Mouse (Mus musculus) limb, embryonic 11.5 days (tissue): ENCODE measurements around the gene Nxph3. TPM values are rescaled to one million over a fixed set of nuclear protein-coding genes. Genes with fewer than 3 reads are reported as not detected.
"Not testable (repeated sequence)": the region's sequence is repeated elsewhere in the genome, so short reads cannot be mapped to it uniquely, and the experiment has no call there.

Experiments
- ATAC-seq: fragments of 200-750 bp; cut with Nextera tagmentation; 2 replicates; pipeline ENCODE4 v1.8.0; 2017; ENCODE audit warnings: low read depth; ENCODE audit not compliant: insufficient number of reproducible peaks, low FRiP score, low TSS enrichment
- DNase-seq: peaks from one replicate; pipeline ENCODE4 v3.0.0-alpha.2; 2015; ENCODE audit warnings: low spot score
- H3K27ac ChIP-seq: fragments of 300-500 bp; sonication (generic); replicated peaks from 2 replicates; pipeline ENCODE4 v1.5.1; 2014; ENCODE audit warnings: low read depth, mild to moderate bottlenecking, low read length
- H3K27me3 ChIP-seq: fragments of 300-500 bp; sonication (generic); 2 replicates; pipeline ENCODE4 v1.6.1; 2014; ENCODE audit warnings: mild to moderate bottlenecking, low read length, mixed read lengths; ENCODE audit not compliant: control insufficient read depth, insufficient read depth
- H3K36me3 ChIP-seq: fragments of 300-500 bp; sonication (generic); 2 replicates; pipeline ENCODE4 v1.6.1; 2014; ENCODE audit warnings: mild to moderate bottlenecking, low read length, moderate library complexity, mixed read lengths; ENCODE audit not compliant: control insufficient read depth, insufficient read depth
- H3K4me1 ChIP-seq: fragments of 300-500 bp; sonication (generic); 2 replicates; pipeline ENCODE4 v1.6.1; 2014; ENCODE audit warnings: low read length, mixed read lengths; ENCODE audit not compliant: control insufficient read depth, insufficient read depth
- H3K4me2 ChIP-seq: fragments of 300-500 bp; sonication (generic); 2 replicates; pipeline ENCODE4 v1.6.1; 2014; ENCODE audit warnings: low read depth, mild to moderate bottlenecking, moderate library complexity; ENCODE audit not compliant: severe bottlenecking
- H3K4me3 ChIP-seq: fragments of 300-500 bp; sonication (generic); 2 replicates; pipeline ENCODE4 v1.5.1; 2014; ENCODE audit warnings: low read depth, low read length
- H3K9ac ChIP-seq: fragments of 300-500 bp; sonication (generic); 2 replicates; pipeline ENCODE4 v1.6.1; 2014; ENCODE audit warnings: mild to moderate bottlenecking, low read length
- H3K9me3 ChIP-seq: fragments of 300-500 bp; sonication (generic); 2 replicates; pipeline ENCODE4 v1.6.1; 2016; ENCODE audit warnings: low read length; ENCODE audit not compliant: control insufficient read depth
- WGBS: fragments of 180-500 bp; shearing (Covaris S2); extraction: QIAGEN DNeasy Blood & Tissue Kit; methylation state at CpG from one replicate; pipeline ENCODE4 v1.1.7; 2014; 5-methylcytosine and 5-hydroxymethylcytosine counted together
- polyA plus RNA-seq: library from polyadenylated mRNA; unstranded; fragments of >200 nt; fragmentation: Nextera tagmentation; extraction: Ambion mirVana; gene quantifications from 2 replicates; pipeline ENCODE4 v1.2.1, GENCODE M21; 2014

Nxph3 gene
- polyA plus RNA-seq, 1 experiment from 2014 or later = 1.5 TPM

DNA sequence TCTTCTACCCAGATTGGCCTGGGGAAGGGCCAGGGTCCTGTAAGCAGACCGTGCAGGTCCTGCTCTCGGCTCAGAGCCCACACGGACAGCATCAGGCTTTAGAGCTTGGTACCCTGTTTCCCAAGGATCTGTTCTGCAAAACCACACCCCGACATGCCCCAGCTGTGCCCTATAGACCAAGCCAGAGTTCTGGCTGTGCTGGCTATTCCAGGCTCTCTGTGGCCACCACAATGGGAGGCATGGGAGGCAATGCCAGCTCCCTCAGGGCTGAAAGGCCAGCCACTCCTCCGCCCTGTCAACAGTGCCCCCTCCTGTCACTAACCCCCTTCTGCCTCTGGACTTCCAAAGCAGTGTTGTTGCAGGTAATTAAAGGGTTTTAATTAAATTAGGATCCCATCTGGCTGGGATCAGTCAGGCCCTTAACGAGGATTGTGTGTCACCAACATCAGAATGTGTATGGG is 10.1 kb downstream of the Nxph3 start:
- Histone ChIP-seq H3K4me3 (no peak overlapping the region), H3K27ac (no peak overlapping the region), H3K4me1 (no peaks in the 10 kb centered on the region), H3K9me3 (no peaks in the 10 kb centered on the region), H3K4me2 (no peak overlapping the region), H3K27me3 (no peaks in the 10 kb centered on the region), H3K9ac (no peak overlapping the region), H3K36me3 (no peaks in the 10 kb centered on the region)
- ATAC-seq (no peak), DNase-seq (no peak)
- WGBS = 72% methylated on average over 6 of the region's 6 CpGs

DNA sequence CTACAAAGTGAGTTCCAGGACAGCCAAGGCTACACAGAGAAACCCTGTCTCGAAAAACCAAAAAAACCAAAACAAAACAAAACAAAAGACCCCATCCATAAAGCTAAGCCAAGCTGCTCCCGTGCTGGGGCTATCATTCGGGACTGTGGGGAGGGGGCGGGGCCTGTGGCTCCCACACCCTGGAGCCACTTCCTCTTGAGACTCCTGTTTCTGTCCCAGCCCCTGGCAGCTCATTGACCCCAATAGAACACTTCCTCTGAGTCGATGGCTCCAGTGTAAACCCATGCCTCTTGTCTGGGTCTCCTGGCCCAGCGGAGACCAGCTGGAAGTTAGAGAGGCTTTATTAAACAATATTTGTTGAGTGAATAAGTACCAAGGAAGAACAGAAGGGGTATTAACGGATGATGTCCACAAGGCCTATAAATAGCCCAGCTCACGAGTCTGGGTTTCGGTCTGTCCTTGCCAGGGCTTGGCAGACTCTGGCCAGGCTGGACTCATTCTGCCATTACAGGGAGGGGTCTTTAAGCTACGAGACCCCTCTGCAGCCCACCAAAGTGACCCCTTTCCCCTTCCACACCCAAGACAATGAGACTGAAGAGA is 10.7 kb downstream of the Nxph3 start:
- Histone ChIP-seq H3K36me3 (no peaks in the 10 kb centered on the region), H3K9me3 (no peaks in the 10 kb centered on the region), H3K9ac (no peak overlapping the region), H3K4me1 (no peaks in the 10 kb centered on the region), H3K27me3 (no peaks in the 10 kb centered on the region), H3K4me3 (no peak overlapping the region), H3K27ac (no peak overlapping the region), H3K4me2 (no peak overlapping the region)
- ATAC-seq (no peak), DNase-seq (no peak)
- 70% methylated on average over 10 of the region's 10 CpGs for WGBS

DNA sequence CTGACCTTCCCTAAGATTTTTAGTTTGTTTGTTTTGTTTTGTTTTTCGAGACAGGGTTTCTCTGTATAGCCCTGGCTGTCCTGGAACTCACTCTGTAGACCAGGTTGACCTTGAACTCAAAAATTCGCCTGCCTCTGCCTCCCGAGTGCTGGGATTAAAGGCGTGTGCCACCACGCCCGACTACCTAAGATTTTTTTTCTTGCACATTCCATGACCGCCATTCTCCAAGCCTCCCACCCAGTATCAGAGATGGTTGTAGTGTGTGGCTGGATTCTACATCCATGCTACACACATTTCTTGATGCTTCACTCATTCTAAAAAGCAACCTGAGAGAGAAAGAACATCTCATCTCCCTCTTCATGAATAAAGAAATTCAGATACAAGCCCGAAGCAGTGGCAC is 12.5 kb downstream of the Nxph3 start:
- not testable (repeated sequence) for DNase-seq, H3K4me3 ChIP-seq, H3K9ac ChIP-seq, H3K27ac ChIP-seq, H3K4me1 ChIP-seq, H3K27me3 ChIP-seq, H3K4me2 ChIP-seq, H3K9me3 ChIP-seq, ATAC-seq, H3K36me3 ChIP-seq
- WGBS = 85% methylated on average over 8 of the region's 8 CpGs

DNA sequence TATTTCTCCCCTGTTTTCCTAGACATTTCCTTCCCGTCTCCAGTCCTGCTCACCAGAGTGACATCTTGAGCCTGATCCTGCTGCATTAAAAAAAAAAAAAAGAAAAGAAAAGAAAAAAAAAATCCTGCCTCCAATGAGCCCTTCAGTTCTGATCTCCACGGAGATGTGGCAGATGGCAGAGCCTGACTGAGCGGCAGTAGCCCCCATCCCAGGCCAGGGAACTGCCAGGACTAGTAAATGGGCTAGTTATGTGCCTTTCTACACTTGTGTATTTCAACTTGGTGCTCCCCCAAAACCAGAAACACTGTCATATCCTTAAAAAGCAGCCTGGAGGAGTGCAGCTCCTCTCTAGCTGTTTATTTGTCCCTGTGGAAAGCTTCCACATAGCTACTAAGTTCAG is 13.5 kb downstream of the Nxph3 start:
- ATAC-seq (no peak), DNase-seq (no peak)
- Histone ChIP-seq H3K9ac (no peak overlapping the region), H3K27ac (no peak overlapping the region), H3K4me3 (no peak overlapping the region), H3K4me1 (no peaks in the 10 kb centered on the region), H3K36me3 (no peaks in the 10 kb centered on the region; the same call in 1 of the 2 replicates), H3K9me3 (no peaks in the 10 kb centered on the region), H3K27me3 (no peaks in the 10 kb centered on the region), H3K4me2 (no peak overlapping the region)
- WGBS = 62% methylated on average over 3 of the region's 3 CpGs

DNA sequence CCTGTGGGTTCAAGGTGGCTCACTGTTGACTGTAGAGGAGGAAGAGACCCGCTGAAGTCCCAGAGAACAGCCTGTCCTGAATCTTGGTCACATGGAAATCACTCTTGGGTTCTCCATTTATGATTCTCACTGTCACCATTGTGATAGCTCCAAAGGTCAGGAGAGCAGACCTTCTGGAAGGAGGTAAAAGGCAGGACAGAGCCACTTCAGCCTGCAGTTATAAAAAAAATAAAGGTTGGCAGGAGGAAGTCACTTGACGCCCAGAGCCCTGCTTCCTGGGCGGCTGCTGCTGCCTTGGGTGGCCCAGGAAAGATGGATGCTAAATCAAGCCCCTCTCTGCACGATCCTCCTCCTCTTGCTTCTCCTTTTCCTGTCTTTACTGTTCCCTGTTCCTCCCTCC is 14.0 kb downstream of the Nxph3 start:
- Histone ChIP-seq H3K9me3 (no peaks in the 10 kb centered on the region), H3K27ac (no peak overlapping the region), H3K4me1 (no peaks in the 10 kb centered on the region), H3K27me3 (no peaks in the 10 kb centered on the region), H3K36me3 (no peaks in the 10 kb centered on the region; the same call in 1 of the 2 replicates), H3K4me3 (no peak overlapping the region), H3K9ac (no peak overlapping the region), H3K4me2 (no peak overlapping the region)
- WGBS = 45% methylated on average over 4 of the region's 4 CpGs
- DNase-seq (no peak), ATAC-seq (no peak)

DNA sequence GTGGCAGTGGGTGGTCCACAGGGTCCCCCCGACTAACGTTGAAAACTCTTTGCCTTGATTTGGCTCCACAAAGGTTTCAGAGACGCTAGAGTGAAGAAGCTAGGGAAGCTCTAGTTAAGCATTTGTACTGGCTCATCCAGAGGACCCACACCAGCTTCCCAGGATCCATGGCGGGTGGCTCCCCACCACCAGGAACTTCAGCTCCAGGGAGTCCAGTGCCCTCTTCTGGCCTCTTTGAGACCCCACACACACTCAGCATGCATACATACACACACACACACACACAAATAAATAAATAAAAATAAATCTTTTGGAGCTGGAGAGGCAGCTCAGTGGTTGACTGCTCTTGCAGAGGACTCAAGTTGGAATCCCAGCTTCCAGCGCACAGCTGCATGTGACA is 16.4 kb downstream of the Nxph3 start:
- no peaks in the 10 kb centered on the region for H3K27me3 ChIP-seq
- no peak overlapping the region for H3K4me2 ChIP-seq
- no peak for ATAC-seq
- H3K9me3 ChIP-seq = no peaks in the 10 kb centered on the region
- WGBS = 85% methylated on average over 5 of the region's 5 CpGs
- H3K36me3 ChIP-seq = peaks cover 2% of the 10 kb centered on the region; the same call in 1 of the 2 replicates
- no peaks in the 10 kb centered on the region for H3K4me1 ChIP-seq
- no peak overlapping the region for H3K4me3 ChIP-seq
- H3K9ac ChIP-seq = no peak overlapping the region
- H3K27ac ChIP-seq = no peak overlapping the region
- no peak for DNase-seq

DNA sequence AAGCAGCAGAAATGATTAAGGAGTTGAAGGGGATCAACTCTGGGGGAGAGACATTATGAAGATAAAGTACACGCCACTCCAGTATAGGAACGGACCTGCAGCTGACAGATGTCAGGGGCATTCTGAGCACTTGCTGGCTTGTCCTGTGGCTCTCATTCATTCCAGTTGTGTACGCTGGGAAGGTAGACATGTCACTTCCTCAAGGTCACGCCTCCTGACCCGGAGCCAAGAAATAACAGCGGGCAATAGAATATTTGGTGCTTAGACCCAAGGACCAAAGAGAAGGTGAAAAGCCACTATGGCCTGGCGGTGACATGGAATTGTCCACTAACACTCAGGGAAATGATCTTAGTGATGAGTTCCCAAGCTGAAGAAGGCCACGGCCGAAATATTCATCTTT is 18.5 kb downstream of the Nxph3 start:
- ATAC-seq (no peak), DNase-seq (no peak)
- H3K4me3 ChIP-seq = no peak overlapping the region
- H3K27ac ChIP-seq = no peak overlapping the region
- H3K9ac ChIP-seq = no peak overlapping the region
- no peak overlapping the region for H3K4me2 ChIP-seq
- no peaks in the 10 kb centered on the region for H3K27me3 ChIP-seq
- no peaks in the 10 kb centered on the region for H3K4me1 ChIP-seq
- no peaks in the 10 kb centered on the region for H3K9me3 ChIP-seq
- 91% methylated on average over 9 of the region's 9 CpGs for WGBS
- peaks cover 5% of the 10 kb centered on the region; the same call in 1 of the 2 replicates for H3K36me3 ChIP-seq

DNA sequence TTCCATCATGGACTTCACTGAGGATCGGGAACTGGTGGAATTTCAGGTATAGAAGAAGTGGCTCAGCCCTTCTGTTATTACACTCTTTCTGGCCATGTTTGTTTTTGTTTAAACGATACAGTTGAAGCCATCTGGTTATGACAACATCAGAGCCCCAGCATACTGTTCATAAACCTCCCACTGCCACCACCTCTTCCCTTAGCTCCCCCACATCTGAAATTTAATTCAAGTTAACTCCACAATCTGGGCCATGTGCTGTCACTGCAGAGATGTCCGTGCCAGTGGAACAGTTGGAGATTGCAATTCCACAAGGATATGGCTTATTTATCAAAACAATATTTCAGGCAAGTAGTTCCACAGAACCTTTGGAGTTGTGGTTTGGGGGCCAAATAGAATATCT is 20.0 kb downstream of the Nxph3 start:
- Histone ChIP-seq H3K36me3 (peaks cover 5% of the 10 kb centered on the region; the same call in 1 of the 2 replicates), H3K9me3 (no peaks in the 10 kb centered on the region), H3K27ac (no peak overlapping the region), H3K4me2 (no peak overlapping the region), H3K4me3 (no peak overlapping the region), H3K9ac (no peak overlapping the region), H3K27me3 (no peaks in the 10 kb centered on the region), H3K4me1 (no peaks in the 10 kb centered on the region)
- ATAC-seq = no peak
- WGBS = 89% methylated on average over 3 of the region's 3 CpGs
- DNase-seq = no peak

DNA sequence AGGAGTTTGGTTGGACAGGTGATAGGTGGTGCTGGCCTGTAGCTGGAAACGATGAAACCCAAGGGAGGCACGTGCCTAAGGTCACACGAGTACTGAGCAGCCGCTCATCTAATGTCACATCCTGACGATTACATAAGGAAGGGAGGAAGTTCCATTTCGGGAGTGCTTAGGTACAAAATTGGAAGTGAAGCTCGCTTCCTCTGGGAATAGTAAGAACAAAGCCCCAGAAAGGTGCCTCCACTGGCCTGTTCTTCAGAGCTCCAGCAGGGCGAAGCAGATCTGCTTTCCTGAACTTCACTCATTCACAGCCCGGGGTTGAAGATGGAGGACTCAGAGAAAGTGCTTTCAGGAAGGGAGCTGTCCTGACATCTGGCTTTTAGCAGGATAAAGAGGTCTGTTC is 20.4 kb downstream of the Nxph3 start:
- DNase-seq (no peak), ATAC-seq (no peak)
- Histone ChIP-seq H3K4me1 (no peaks in the 10 kb centered on the region), H3K4me3 (no peak overlapping the region), H3K27ac (no peak overlapping the region), H3K27me3 (no peaks in the 10 kb centered on the region), H3K9me3 (no peaks in the 10 kb centered on the region), H3K4me2 (no peak overlapping the region), H3K36me3 (peaks cover 5% of the 10 kb centered on the region; the same call in 1 of the 2 replicates), H3K9ac (no peak overlapping the region)
- 93% methylated on average over 9 of the region's 9 CpGs for WGBS
